8 mouse cellular contexts compared by ENCODE assay signal in the genomic region with DNA sequence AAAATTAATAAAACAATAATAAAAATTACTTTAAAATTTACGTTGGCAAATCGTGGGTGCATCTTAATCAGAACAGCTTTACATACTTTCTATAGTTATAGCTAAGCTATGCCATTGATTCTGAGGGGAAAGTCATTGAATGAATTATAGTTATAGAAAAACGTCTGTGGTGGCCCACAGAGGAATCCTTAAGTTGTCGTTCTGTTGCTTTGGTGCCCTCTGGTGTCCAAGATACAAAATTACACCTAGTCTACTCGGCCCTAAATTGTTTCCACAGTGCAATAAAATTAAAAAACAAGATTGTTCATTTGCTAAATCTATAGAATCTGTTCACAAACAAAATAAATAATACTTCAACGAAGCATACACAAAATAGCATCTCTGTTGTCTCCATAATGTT. TPM values are rescaled to one million over a fixed set of nuclear protein-coding genes. Genes with fewer than 3 reads are reported as not detected.
DNase-seq lines count a peak whose midpoint lies in the region; ATAC-seq and TF ChIP-seq lines count a peak whose summit lies in the region.

No protein-coding gene starts in this region.

- TF ChIP-seq EP300 in liver, embryonic 14.5 days (IDR thresholded peaks at IDR 0.05; ENCODE audit: low read depth): no peak

- no peaks in the 10 kb centered on the region for H3K27me3 ChIP-seq in liver, embryonic 14.5 days (ENCODE audit: control insufficient read depth, insufficient read depth, low read length)

- no peak for ATAC-seq in liver, embryonic 14.5 days (ENCODE audit: insufficient read depth)
- peak; percentile 77 for ATAC-seq in activated CD4-positive, CD25-positive, alpha-beta regulatory T cell, adult 4 months

- peak; percentile 66 for DNase-seq in adrenal gland, postnatal 14 days
- no peak for DNase-seq in adrenal gland, adult 8-10 months
- peak; percentile 22 to 31 (median 23) for DNase-seq in liver, embryonic 14.5 days (ENCODE audit: low read depth in 3 of 3, low spot score in 3 of 3)
- no peak for DNase-seq in liver
- peak; percentile 44 for DNase-seq in embryo, embryonic 11.5 days (ENCODE audit: low read depth, low spot score)
- no peak for DNase-seq in lung, adult 2 months
- peak; percentile 47 for DNase-seq in skeletal muscle tissue, adult 2 months (ENCODE audit: low read depth, low spot score)

- H3K36me3 ChIP-seq in liver, embryonic 14.5 days (replicated peaks; ENCODE audit: control insufficient read depth, insufficient read depth, low read depth): no peaks in the 10 kb centered on the region

- H3K4me3 ChIP-seq in liver, embryonic 14.5 days (ENCODE audit: insufficient read depth in 1 of 2, low read depth in 2 of 2, low read length in 2 of 2): no peak overlapping the region
- H3K4me3 ChIP-seq in lung, adult 2 months (replicated peaks; ENCODE audit: extremely low read depth, low read depth, low read length): no peak overlapping the region

- no peak for TF ChIP-seq POLR2A in lung, adult 2 months (IDR thresholded peaks at IDR 0.05; ENCODE audit: borderline replicate concordance, extremely low read depth, low read depth, low read length)

- 1% methylated on average over 6 of the region's 6 CpGs for WGBS in liver, embryonic 14.5 days (ENCODE audit: insufficient replicate concordance)
- WGBS in lung, adult 2 months: 1% methylated on average over 6 of the region's 6 CpGs

- no peak overlapping the region for H3K9ac ChIP-seq in liver, embryonic 14.5 days (replicated peaks)

- H3K4me2 ChIP-seq in liver, embryonic 14.5 days (ENCODE audit: low read depth): no peak overlapping the region

- no peak overlapping the region for H3K27ac ChIP-seq in liver, embryonic 14.5 days

- no peaks in the 10 kb centered on the region for H3K9me3 ChIP-seq in liver, embryonic 14.5 days (ENCODE audit: control insufficient read depth, low read length)

- TF ChIP-seq CTCF in liver, embryonic 14.5 days (IDR thresholded peaks at IDR 0.05; ENCODE audit: low read depth): peak; percentile 59
- TF ChIP-seq CTCF in lung, adult 2 months (IDR thresholded peaks at IDR 0.05; ENCODE audit: insufficient read depth, low read length): peak; percentile 35; the same call in 1 of the 2 replicates

- H3K4me1 ChIP-seq in liver, embryonic 14.5 days (replicated peaks; ENCODE audit: control insufficient read depth in 2 of 2, insufficient read depth in 2 of 2, low read length in 1 of 2): no peaks in the 10 kb centered on the region
- H3K4me1 ChIP-seq in lung, adult 2 months (ENCODE audit: control insufficient read depth, insufficient read depth, low read length): no peaks in the 10 kb centered on the region; the same call in 1 of the 2 replicates

RNA-seq across cellular contexts. Expression of gene Slc25a54, which starts 17.3 kb away (rescaled TPM):
- not detected in 2 replicates for total RNA-seq in adrenal gland, postnatal 14 days (2021)
- total RNA-seq in adrenal gland, adult 8-10 months (2022): not detected
- polyA plus RNA-seq in liver, embryonic 14.5 days (2012; rRNA removed): not detected in 2 replicates
- not detected in 2 replicates for polyA plus RNA-seq in liver, embryonic 14.5 days (2014; fragmentation: Nextera tagmentation; extraction: Ambion mirVana)
- not detected for polyA plus RNA-seq in activated CD4-positive, CD25-positive, alpha-beta regulatory T cell, adult 4 months (2017; shearing (Covaris generic))
- not detected in 2 replicates for polyA plus RNA-seq in lung, adult 2 months (2012; rRNA removed)

RNA-seq across cellular contexts. Expression of gene Fam102b, which starts 35.6 kb away (rescaled TPM):
- total RNA-seq in adrenal gland, postnatal 14 days (2021): 10.8 and 18.3 TPM in 2 replicates
- 1 to 10 TPM; 5.1 to 9.5 (median 6.9) TPM for total RNA-seq in adrenal gland, adult 8-10 months (2022)
- 1.6 and 2.0 TPM in 2 replicates for polyA plus RNA-seq in liver, embryonic 14.5 days (2012; rRNA removed)
- 1.3 and 2.2 TPM in 2 replicates for polyA plus RNA-seq in liver, embryonic 14.5 days (2014; fragmentation: Nextera tagmentation; extraction: Ambion mirVana)
- polyA plus RNA-seq in activated CD4-positive, CD25-positive, alpha-beta regulatory T cell, adult 4 months (2017; shearing (Covaris generic)): 1 to 10 TPM; 3.2 to 4.4 TPM
- polyA plus RNA-seq in lung, adult 2 months (2012; rRNA removed): 7.5 and 10.7 TPM in 2 replicates

RNA-seq across cellular contexts. Expression of gene Slc25a24, which starts 60.0 kb away (rescaled TPM):
- 41.6 and 44.3 TPM in 2 replicates for total RNA-seq in adrenal gland, postnatal 14 days (2021)
- total RNA-seq in adrenal gland, adult 8-10 months (2022): 100 to 1,000 TPM in 1 of 4 experiments, 10 to 100 TPM in 3; 69.4 to 106 (median 84.9) TPM
- polyA plus RNA-seq in liver, embryonic 14.5 days (2012; rRNA removed): 1.6 and 2.2 TPM in 2 replicates
- 3.7 and 3.9 TPM in 2 replicates for polyA plus RNA-seq in liver, embryonic 14.5 days (2014; fragmentation: Nextera tagmentation; extraction: Ambion mirVana)
- polyA plus RNA-seq in activated CD4-positive, CD25-positive, alpha-beta regulatory T cell, adult 4 months (2017; shearing (Covaris generic)): 10 to 100 TPM; 20.4 to 26.7 TPM
- 8.8 and 8.9 TPM in 2 replicates for polyA plus RNA-seq in lung, adult 2 months (2012; rRNA removed)

Comparison
In these comparisons a context has a peak if more than half of its experiments do, and no peak if none do; other contexts are left out.
1. DNase-seq: peak in adrenal gland, postnatal 14 days (single experiment), liver, embryonic 14.5 days (3 of 3), embryo, embryonic 11.5 days (single experiment) and skeletal muscle tissue, adult 2 months (single experiment); none in adrenal gland, adult 8-10 months (single experiment), liver (single experiment) and lung, adult 2 months (single experiment).